Mouse (Mus musculus) embryonic stem cell, embryonic (primary cell): ENCODE data around the gene Adm2.

Source experiments
- CTCF ChIA-PET, 4 experiments: fragments of 300-600 bp in 2 of 4; fragments of 350-600 bp in 2 of 4; sonication (Branson Sonifier 250); formaldehyde crosslinking; loops; one replicate each; lab custom pipeline; 2022; ENCODE audit warnings: inconsistent platforms in 2 of 4; lab: Charles Lee
- POLR2A ChIA-PET, 4 experiments: fragments of 300-600 bp in 2 of 4; fragments of 350-600 bp in 2 of 4; sonication (Branson Sonifier 250); formaldehyde crosslinking; loops; one replicate each; lab custom pipeline; 2022; ENCODE audit warnings: antibody characterized with exemption in 4 of 4, inconsistent platforms in 1 of 4; lab: Charles Lee

Gene Adm2

DNA sequence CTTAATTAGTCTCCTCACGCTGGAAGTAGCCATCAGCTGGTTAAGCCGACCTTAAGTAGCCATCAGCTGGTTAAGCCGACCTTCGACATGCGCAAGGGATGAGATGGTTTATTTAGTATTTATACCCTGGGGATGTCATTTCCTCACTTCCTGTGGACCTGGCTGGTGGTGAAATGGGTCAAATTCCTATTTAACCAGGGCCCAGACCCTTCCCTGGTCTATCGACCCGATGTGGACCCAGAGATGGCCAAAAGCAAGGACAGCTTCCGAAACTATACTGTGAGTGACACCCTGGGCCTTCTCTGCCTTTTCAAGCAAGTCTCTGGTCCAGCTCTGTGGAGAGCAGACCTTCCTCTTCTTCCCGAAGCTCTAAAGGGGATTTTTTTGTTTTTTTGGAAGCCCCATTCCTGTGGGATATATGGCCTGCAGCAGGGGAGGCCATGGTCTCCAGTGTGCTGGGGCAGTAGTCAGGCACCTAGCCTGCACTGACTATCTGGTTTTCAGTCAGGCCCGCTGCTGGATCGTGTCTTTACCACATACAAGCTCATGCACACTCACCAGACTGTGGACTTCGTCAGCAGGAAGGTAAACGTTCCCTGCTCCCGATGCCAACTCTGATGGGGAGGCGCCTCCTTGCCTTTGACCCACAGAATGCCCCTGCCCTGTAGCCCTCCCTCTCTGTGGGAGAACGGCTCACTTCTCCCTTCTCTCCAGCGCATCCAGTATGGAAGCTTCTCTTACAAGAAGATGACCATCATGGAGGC is 12.4 kb downstream of the Adm2 start:
- ChIA-PET CTCF (interaction anchor here in 2 of 4 experiments (0.6 to 2.0 kb wide), 3 partner anchors 9 to 38 kb away, joined by 3 to 5 read pairs (median 3); partner anchors contain the start of gene Sco2 (in 1 of the 2)), POLR2A (interaction anchor here in 3 of 4 experiments (0.9 to 4.8 kb wide), 9 partner anchors 11 to 389 kb away, joined by 3 to 37 read pairs (median 5); partner anchors contain the start of genes Adm2 (in 3 of the 3), Lmf2 (in 1 of the 3), Ncaph2 (in 1 of the 3) and Sbf1 (in 1 of the 3))

- POLR2A ChIA-PET = interaction anchor here in 3 of 4 experiments (0.8 to 4.8 kb wide), 9 partner anchors 8 to 141 kb away, joined by 3 to 37 read pairs (median 6); partner anchors contain the start of genes Adm2 (in 2 of the 3), Sbf1 (in 2 of the 3) and Sco2 (in 1 of the 3)
- CTCF ChIA-PET = interaction anchor here in 2 of 4 experiments (0.7 to 2.0 kb wide), 4 partner anchors 10 to 140 kb away, joined by 3 to 5 read pairs (median 3); partner anchors contain the start of genes Dennd6b (in 1 of the 2) and Sbf1 (in 1 of the 2)
Observed at GRCm38 (mm10) chr15:89336422-89336821, 13.9 kb downstream of the Adm2 start.

DNA sequence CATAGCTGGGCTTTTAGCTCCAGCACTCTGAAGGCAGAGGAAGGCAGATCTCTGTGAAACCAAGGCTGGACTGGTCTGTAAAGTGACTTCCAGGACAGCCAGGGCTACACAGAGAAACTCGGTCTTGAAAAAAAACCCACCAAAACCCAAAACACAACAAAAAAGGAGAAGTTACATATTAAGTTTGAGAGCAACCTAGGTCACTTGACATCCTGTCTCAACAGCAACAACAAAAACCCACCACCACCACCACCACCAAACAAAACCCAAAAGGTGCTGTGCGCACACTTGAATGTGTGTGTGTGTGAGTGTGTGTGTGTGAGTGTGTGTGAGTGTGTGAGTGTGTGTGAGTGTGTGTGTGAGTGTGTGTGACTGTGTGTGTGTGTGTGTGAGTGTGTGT is 17.2 kb downstream of the Adm2 start:
- ChIA-PET POLR2A (interaction anchor here in 1 of 4 experiments (1.1 to 1.4 kb wide), 2 partner anchors 13 to 17 kb away, joined by 3 read pairs; partner anchors contain the start of gene Adm2), CTCF (interaction anchor here in 1 of 4 experiments (0.7 kb wide), 1 partner anchor 14 kb away, joined by 3 read pairs; no protein-coding TSS in a partner anchor)

DNA sequence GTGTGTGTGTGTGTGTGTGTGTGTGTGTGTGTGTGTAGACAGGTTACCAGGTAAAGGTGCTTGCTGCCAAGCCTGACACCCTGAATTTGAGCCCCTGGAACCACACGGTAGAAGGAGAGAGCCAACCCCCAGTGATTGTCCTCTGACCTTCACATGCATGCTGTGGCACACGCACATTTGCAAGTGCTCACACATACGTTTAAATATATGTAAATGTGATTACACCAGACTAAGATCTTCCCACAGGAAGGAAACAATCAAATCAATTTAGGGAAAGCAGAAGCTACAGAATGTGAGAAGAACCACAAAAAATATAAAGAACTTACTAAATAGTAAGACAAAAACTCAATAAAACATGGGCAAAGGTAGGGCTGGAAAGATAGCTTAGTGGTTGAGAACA is 17.6 kb downstream of the Adm2 start:
- POLR2A ChIA-PET = interaction anchor here in 1 of 4 experiments (0.5 to 1.4 kb wide), 4 partner anchors 9 to 250 kb away, joined by 3 to 5 read pairs (median 3); partner anchors contain the start of gene Adm2
- CTCF ChIA-PET = interaction anchor here in 1 of 4 experiments (0.7 kb wide), 1 partner anchor 13 kb away, joined by 3 read pairs; no protein-coding TSS in a partner anchor

DNA sequence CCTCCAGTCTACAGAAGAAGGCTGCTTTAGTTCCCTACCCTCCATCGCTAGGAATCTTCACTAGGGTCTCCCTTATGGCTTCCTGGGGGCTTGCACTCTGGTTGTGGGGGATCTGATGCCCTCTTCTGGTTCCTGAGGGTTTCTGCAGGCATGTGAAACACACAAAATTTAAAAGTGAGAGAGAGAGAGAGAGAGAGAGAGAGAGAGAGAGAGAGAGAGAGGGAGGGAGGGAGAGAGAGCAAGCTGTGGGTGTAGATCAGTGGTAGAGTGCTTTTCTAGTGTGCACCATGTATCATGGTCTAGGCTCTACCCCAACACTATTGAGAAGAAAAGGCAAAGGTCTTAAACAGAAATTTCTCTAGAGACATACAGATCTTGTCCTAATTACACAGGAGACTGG is 19.2 kb downstream of the Adm2 start:
- CTCF ChIA-PET = interaction anchor here in 1 of 4 experiments (1.0 kb wide), 1 partner anchor 19 kb away, joined by 4 read pairs; no protein-coding TSS in a partner anchor
- POLR2A ChIA-PET = no interaction called here

GRCm38 (mm10) chr15:89343325-89343724 is 20.8 kb downstream of the Adm2 start:
- ChIA-PET CTCF (interaction anchor here in 1 of 4 experiments (0.6 kb wide), 1 partner anchor 216 kb away, joined by 5 read pairs; no protein-coding TSS in a partner anchor), POLR2A (interaction anchor here in 1 of 4 experiments (0.9 to 1.5 kb wide), 2 partner anchors 17 to 30 kb away, joined by 3 read pairs; partner anchors contain the start of gene Sco2)

GRCm38 (mm10) chr15:89350447-89350846 is 27.9 kb downstream of the Adm2 start:
- CTCF ChIA-PET = interaction anchor here in 2 of 4 experiments (1.3 to 1.8 kb wide), 2 partner anchors 23 to 24 kb away, joined by 3 to 7 read pairs; partner anchors contain the start of gene Sco2 (in 1 of the 2)
- POLR2A ChIA-PET = interaction anchor here in 3 of 4 experiments (0.8 to 16.3 kb wide), 9 partner anchors 9 to 227 kb away, joined by 3 to 248 read pairs (median 3); partner anchors contain the start of genes Hdac10 (in 1 of the 3), Odf3b (in 1 of the 3), Sbf1 (in 1 of the 3) and Sco2 (in 1 of the 3)

- CTCF ChIA-PET = interaction anchor here in 1 of 4 experiments (1.8 kb wide), 1 partner anchor 23 kb away, joined by 7 read pairs; the partner anchor contains the start of gene Sco2
- POLR2A ChIA-PET = interaction anchor here in 3 of 4 experiments (0.8 to 16.3 kb wide), 9 partner anchors 8 to 228 kb away, joined by 3 to 248 read pairs (median 3); partner anchors contain the start of genes Hdac10 (in 1 of the 3), Odf3b (in 1 of the 3), Sbf1 (in 1 of the 3) and Sco2 (in 1 of the 3)
Observed at GRCm38 (mm10) chr15:89351302-89351701, 28.8 kb downstream of the Adm2 start.

DNA sequence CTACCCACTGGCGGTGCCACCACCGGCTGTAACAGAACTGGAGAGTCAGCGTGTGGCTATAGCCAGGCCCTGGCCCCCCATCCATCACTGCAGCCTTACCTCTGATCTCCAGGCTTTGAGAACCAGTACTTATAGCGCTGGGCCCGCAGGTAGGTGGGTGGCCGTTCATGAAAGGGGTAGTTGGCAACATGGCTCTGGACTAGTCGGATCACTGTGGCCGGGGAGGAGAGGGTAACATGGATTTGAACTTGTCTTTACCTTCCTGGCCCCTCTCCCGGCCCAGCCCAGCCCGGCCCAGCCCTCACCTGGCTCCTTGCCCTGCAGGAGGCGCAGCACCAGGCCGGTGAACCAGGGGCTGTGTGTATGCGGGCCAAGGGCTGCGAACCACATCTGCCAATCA is 29.5 kb downstream of the Adm2 start:
- ChIA-PET POLR2A (interaction anchor here in 2 of 4 experiments (0.6 to 16.3 kb wide), 7 partner anchors 9 to 37 kb away, joined by 3 to 248 read pairs (median 3); partner anchors contain the start of genes Sco2 (in 2 of the 2), Odf3b (in 1 of the 2), Sbf1 (in 1 of the 2) and Tymp (in 1 of the 2)), CTCF (interaction anchor here in 1 of 4 experiments (1.8 kb wide), 1 partner anchor 22 kb away, joined by 7 read pairs; the partner anchor contains the start of gene Sco2)

DNA sequence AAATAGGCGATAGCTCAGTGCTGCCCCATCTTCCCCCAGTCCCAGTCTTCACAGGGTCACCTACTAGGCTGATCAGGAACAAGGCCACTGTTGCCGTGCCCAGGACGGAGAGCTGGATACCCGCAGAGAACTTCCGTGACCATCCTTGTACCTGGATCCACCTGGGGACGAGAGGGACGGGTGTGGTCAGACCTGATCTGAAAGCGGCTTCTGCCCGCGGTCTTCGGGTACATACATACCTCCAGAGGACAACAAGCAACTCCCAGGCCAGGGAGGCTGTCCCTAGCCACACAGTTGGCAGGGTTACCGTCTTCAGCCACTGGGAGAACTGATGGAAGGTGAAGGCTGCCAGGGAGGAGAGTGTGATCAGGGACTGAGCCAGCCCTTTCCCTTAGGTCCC is 30.3 kb downstream of the Adm2 start:
- POLR2A ChIA-PET = interaction anchor here in 2 of 4 experiments (0.6 to 16.3 kb wide), 5 partner anchors 11 to 28 kb away, joined by 3 to 248 read pairs (median 3); partner anchors contain the start of genes Sco2 (in 2 of the 2), Odf3b (in 1 of the 2) and Tymp (in 1 of the 2)

DNA sequence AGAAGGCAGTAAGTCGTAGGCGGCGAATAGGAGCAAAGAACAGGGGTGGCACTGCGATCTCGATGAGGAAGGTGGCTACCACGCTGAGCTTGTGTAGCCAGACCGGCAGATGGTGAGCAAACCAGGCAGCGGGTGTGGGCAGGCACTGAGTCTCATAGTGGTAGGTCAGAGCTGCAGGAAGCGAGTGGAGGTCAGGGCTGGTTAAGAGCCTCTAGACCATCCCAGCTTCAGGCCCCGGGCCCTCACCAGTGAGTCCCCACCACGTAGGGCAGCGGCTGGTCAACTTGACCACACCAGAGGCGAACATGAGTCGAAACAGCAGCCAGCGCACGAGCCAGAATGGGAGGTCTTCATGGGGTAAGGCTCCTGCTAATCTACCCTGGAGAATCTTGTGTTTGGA is 31.3 kb downstream of the Adm2 start:
- ChIA-PET POLR2A (interaction anchor here in 2 of 4 experiments (0.5 to 16.3 kb wide), 5 partner anchors 14 to 141 kb away, joined by 3 to 248 read pairs (median 5); partner anchors contain the start of genes Sco2 (in 2 of the 2), Miox (in 1 of the 2), Odf3b (in 1 of the 2) and Tymp (in 1 of the 2)), CTCF (interaction anchor here in 1 of 4 experiments (1.6 kb wide), 1 partner anchor 14 kb away, joined by 3 read pairs; no protein-coding TSS in a partner anchor)

More for the DNA sequence above, 30.3 kb downstream of the Adm2 start:
- CTCF ChIA-PET = interaction anchor here in 2 of 4 experiments (0.6 to 1.6 kb wide), 2 partner anchors 13 to 66 kb away, joined by 3 to 4 read pairs; no protein-coding TSS in a partner anchor

GRCm38 (mm10) chr15:89354455-89354854 is 31.9 kb downstream of the Adm2 start:
- ChIA-PET CTCF (no interaction called here), POLR2A (interaction anchor here in 2 of 4 experiments (0.9 to 16.3 kb wide), 4 partner anchors 18 to 172 kb away, joined by 4 to 248 read pairs (median 40); partner anchors contain the start of genes Sco2 (in 2 of the 2), Miox (in 1 of the 2), Odf3b (in 1 of the 2) and Tymp (in 1 of the 2))

- CTCF ChIA-PET = interaction anchor here (0.6 to 4.5 kb wide), 7 partner anchors 17 to 160 kb away, joined by 3 to 30 read pairs (median 3); partner anchors contain the start of genes Sco2 (in 3 of the 4), Dennd6b (in 1 of the 4) and Sbf1 (in 1 of the 4)
Observed at GRCm38 (mm10) chr15:89355241-89356187, 33.0 kb downstream of the Adm2 start, which contains the start of the genes Lmf2 and Ncaph2. TSS of gene Lmf2 (minus strand) at chr15:89355659. TSS of gene Ncaph2 (plus strand) at chr15:89355719.

DNA sequence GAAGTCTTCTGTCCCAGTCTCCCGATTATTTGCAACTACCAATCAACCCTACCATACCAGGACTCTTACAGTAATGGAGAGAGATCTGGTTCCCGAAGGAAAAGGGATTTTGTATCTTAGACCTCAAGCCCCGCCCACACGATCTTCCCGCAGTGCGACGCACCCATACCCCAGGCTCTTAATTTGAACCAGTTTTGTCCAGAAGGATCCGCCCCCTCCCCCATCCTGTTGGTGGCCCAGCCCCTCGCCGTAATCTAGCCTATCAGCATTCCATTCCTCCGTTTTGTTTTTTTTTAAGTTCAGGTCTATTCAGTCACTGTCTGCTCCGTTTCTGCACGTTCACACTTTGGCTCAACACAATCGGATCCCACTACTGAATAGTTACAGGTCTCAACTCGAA is 33.9 kb downstream of the Adm2 start:
- ChIA-PET CTCF (interaction anchor here (0.6 to 4.5 kb wide), 8 partner anchors 17 to 1620 kb away, joined by 3 to 30 read pairs (median 3); partner anchors contain the start of genes Sco2 (in 2 of the 4), C730034F03Rik (in 1 of the 4), Chkb (in 1 of the 4) and Gm44502 (in 1 of the 4)), POLR2A (interaction anchor here (0.7 to 16.3 kb wide), 39 partner anchors 8 to 1899 kb away, joined by 3 to 248 read pairs (median 4); partner anchors contain the start of genes Sco2 (in 4 of the 4), Chkb (in 2 of the 4), Cpt1b (in 2 of the 4) and Tubgcp6 (in 2 of the 4))

More at GRCm38 (mm10) chr15:89355241-89356187, 33.0 kb downstream of the Adm2 start, which contains the start of the genes Lmf2 and Ncaph2:
- POLR2A ChIA-PET = interaction anchor here in 3 of 4 experiments (0.5 to 16.3 kb wide), 51 partner anchors 9 to 896 kb away, joined by 3 to 248 read pairs (median 4); partner anchors contain the start of genes C730034F03Rik (in 3 of the 3), Chkb (in 3 of the 3), Cpt1b (in 3 of the 3) and Sco2 (in 3 of the 3)

DNA sequence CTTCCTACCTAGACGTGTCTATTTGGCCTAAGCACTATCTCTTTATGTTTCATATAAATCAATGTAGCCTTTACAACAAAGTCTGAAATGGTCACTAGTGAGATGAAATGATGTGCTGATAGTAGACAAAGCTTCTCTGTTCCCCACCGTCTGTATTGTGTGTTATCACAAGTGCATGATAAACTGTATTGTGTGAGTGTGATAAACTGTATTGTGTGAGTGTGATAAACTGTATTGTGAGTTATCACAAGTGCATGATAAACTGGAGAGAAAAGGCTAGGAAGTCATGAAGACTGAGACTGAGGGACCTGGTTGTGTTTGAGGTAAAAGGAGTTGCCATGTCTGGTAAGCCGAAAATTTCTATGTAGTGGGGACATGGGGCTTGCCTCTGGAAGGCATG is 36.3 kb downstream of the Adm2 start:
- ChIA-PET CTCF (interaction anchor here in 2 of 4 experiments (0.5 to 4.5 kb wide), 4 partner anchors 14 to 584 kb away, joined by 3 to 30 read pairs (median 19); partner anchors contain the start of gene Sco2 (in 2 of the 2)), POLR2A (interaction anchor here in 2 of 4 experiments (1.0 to 16.3 kb wide), 6 partner anchors 8 to 70 kb away, joined by 3 to 248 read pairs (median 4); partner anchors contain the start of genes Sco2 (in 2 of the 2), C730034F03Rik (in 1 of the 2), Gm44502 (in 1 of the 2) and Odf3b (in 1 of the 2))
